8 mouse cellular contexts compared by ENCODE assay signal in the genomic region with DNA sequence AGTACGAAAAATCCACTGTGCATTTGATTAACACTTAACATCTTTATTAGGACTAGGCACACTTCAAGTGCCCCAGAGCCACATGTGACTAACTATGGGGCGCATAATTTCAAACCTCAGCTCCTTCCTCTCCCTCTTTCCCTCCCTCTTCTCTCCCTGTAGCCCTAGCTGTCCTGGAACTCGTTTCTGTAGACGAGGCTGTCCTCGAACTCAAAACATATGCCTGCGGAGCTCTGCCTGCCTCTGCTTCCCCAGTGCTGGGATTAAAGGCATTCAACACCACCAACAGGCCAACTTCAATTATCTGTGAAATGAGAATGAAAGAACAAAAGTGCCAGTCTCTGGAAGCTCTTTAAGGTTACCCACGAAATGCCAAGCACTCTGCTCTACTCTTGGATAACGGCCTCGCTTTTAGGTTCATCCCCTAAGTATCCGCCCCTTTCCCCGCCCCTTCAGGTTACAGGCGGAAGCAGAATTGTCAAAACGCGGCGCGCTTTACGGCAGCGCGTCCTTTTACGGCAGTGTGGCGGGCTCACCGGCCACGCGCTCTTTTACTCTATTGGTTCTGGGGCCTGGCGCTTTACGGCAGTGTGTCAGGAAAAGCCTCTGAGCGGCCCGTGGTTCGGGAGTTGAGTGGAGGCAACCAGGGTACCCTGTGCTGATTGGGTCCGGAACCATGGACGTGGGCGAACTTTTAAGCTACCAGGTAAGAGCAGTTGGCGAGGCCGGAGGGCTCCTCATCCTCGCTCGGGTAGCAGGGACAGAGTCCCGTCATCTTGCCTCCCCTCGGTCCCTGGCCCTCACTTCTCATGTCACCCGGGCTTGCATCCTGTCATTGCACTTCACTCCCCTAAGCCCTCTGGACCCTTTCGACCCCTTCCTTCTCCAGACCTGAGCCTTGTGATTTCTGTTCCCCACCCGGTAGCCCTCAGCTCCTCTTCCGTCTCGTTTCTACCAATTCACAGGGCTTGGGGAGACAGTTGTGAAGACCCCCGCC. TPM values are rescaled to one million over a fixed set of nuclear protein-coding genes. Genes with fewer than 3 reads are reported as not detected.
A peak's percentile ranks its signal among the peaks of the same experiment; 100 is the strongest.
DNase-seq lines count a peak whose midpoint lies in the region; ATAC-seq and TF ChIP-seq lines count a peak whose summit lies in the region.

TSS of gene Ctnnbl1 (plus strand) at position 548 of the 997 bp plus-strand sequence.

- peak within 1 kb of the TSS; percentile 87 for H3K9ac ChIP-seq in ES-E14 (ENCODE audit: insufficient read depth, low read depth, low read length, poor library complexity, severe bottlenecking)
- peak within 1 kb of the TSS; percentile 77 for H3K9ac ChIP-seq in forebrain, embryonic 15.5 days (replicated peaks)

- H3K4me1 ChIP-seq in ES-E14 (ENCODE audit: control insufficient read depth in 2 of 2, insufficient read depth in 2 of 2, low read length in 2 of 2, poor library complexity in 1 of 2) = peaks cover 0 to 2% of the 10 kb centered on the region in 2 experiments; a peak in 1 of 4 replicates
- H3K4me1 ChIP-seq in forebrain, embryonic 15.5 days = peaks cover 17% of the 10 kb centered on the region
- peaks cover 2% of the 10 kb centered on the region; the same call in 1 of the 2 replicates for H3K4me1 ChIP-seq in lung, adult 2 months (ENCODE audit: control insufficient read depth, insufficient read depth, low read length)

- H3K27ac ChIP-seq in ES-E14 (ENCODE audit: insufficient read depth, low read depth, low read length, poor library complexity, severe bottlenecking) = no peak within 1 kb of the TSS
- H3K27ac ChIP-seq in forebrain, embryonic 15.5 days (replicated peaks) = peak within 1 kb of the TSS; percentile 44; the same call in 1 of the 2 replicates

- H3K4me2 ChIP-seq in forebrain, embryonic 15.5 days (replicated peaks) = peak within 1 kb of the TSS; percentile 78

- DNase-seq in ES-E14 (ENCODE audit: low read depth, low spot score) = peak; percentile 99
- peak; percentile 99 for DNase-seq in cerebellum, adult 11-12 months
- DNase-seq in heart, postnatal 25 days (ENCODE audit: low spot score) = peak; percentile 96
- peak; percentile 99 to 100 for DNase-seq in layer of hippocampus, adult 18-20 months (ENCODE audit: low spot score in 2 of 2)
- DNase-seq in lung, adult 2 months = peak; percentile 99
- DNase-seq in thymus, adult 18-20 months = peak; percentile 95 to 98

- no peak for TF ChIP-seq CTCF in lung, adult 2 months (IDR thresholded peaks at IDR 0.05; ENCODE audit: insufficient read depth, low read length)

- WGBS in forebrain, embryonic 15.5 days = 11% methylated on average over 44 of the region's 44 CpGs
- WGBS in lung, adult 2 months = 11% methylated on average over 44 of the region's 44 CpGs

- H3K9me3 ChIP-seq in ES-E14 (ENCODE audit: control insufficient read depth, insufficient read depth, low read depth, low read length) = no peaks in the 10 kb centered on the region
- H3K9me3 ChIP-seq in forebrain, embryonic 15.5 days = no peaks in the 10 kb centered on the region

- 0 out of 2 replicates have a peak, but pooled peaks cover 3% of the 10 kb centered on the region for H3K27me3 ChIP-seq in forebrain, embryonic 15.5 days

- peak; percentile 97 for ATAC-seq in forebrain, embryonic 15.5 days (replicated peaks)
- peak; percentile 97 for ATAC-seq in neutrophil, adult 5-6 weeks (ENCODE audit: extremely low read depth, insufficient number of reproducible peaks, low FRiP score, poor library complexity, severe bottlenecking)

- in situ Hi-C loops in ES-E14 (cut with MboI; ENCODE audit: low sequenced_read_pairs in 2 of 2, unreplicated experiment in 2 of 2) = no loop called here

- H3K4me3 ChIP-seq in ES-E14 (ENCODE audit: insufficient read depth in 1 of 2, low read depth in 1 of 2, low read length in 2 of 2, poor library complexity in 1 of 2, severe bottlenecking in 1 of 2) = peak within 1 kb of the TSS; percentile 86 to 97
- peak within 1 kb of the TSS; percentile 92 for H3K4me3 ChIP-seq in forebrain, embryonic 15.5 days
- H3K4me3 ChIP-seq in lung, adult 2 months (replicated peaks; ENCODE audit: extremely low read depth, low read depth, low read length) = peak within 1 kb of the TSS; percentile 92

- no peaks in the 10 kb centered on the region for H3K36me3 ChIP-seq in ES-E14 (ENCODE audit: control insufficient read depth, insufficient read depth, low read length, poor library complexity, severe bottlenecking)
- H3K36me3 ChIP-seq in forebrain, embryonic 15.5 days = no peaks in the 10 kb centered on the region

- intact Hi-C loops in heart, postnatal 25 days (cut with DNase I) = no loop called here

- TF ChIP-seq POLR2A in lung, adult 2 months (IDR thresholded peaks at IDR 0.05; ENCODE audit: borderline replicate concordance, extremely low read depth, low read depth, low read length) = peak; percentile 82; the same call in 1 of the 2 replicates

TF ChIP-seq in ES-E14, 5 proteins besides CTCF, POLR2A, EP300 and RAD21:
- TF ChIP-seq HCFC1 (IDR thresholded peaks at IDR 0.05; ENCODE audit: borderline replicate concordance, insufficient read depth, low read length) (peak; percentile 82), ZNF384 (IDR thresholded peaks at IDR 0.05; ENCODE audit: low read depth, low read length) (no peak), ZC3H11A (IDR thresholded peaks at IDR 0.05; ENCODE audit: borderline replicate concordance, low read depth, low read length) (no peak)

RNA-seq across cellular contexts. Expression of gene Ctnnbl1, which starts in this region (rescaled TPM):
- 53.8 and 63.9 TPM in 2 replicates for total RNA-seq in ES-E14 (2012; rRNA removed)
- 81.1 and 82.5 TPM in 2 replicates for polyA plus RNA-seq in forebrain, embryonic 15.5 days (2015; fragmentation: Nextera tagmentation; extraction: Ambion mirVana)
- total RNA-seq in heart, postnatal 25 days (2021) = 1 to 10 TPM; 9.1 to 9.4 TPM
- 10 to 100 TPM; 33.5 to 35.2 TPM for total RNA-seq in layer of hippocampus, adult 18-20 months (2021)
- 13.6 and 27.0 TPM in 2 replicates for polyA plus RNA-seq in lung, adult 2 months (2012; rRNA removed)
- 30.2 and 31.5 TPM in 2 replicates for total RNA-seq in neutrophil, adult 5-6 weeks (2017)
